Mouse (Mus musculus): ENCODE data around the gene Vps51. TPM values are rescaled to one million over a fixed set of nuclear protein-coding genes. Genes with fewer than 3 reads are reported as not detected.
"Not testable (repeated sequence)": the region's sequence is repeated elsewhere in the genome, so short reads cannot be mapped to it uniquely, and the experiment has no call there.

The Vps51 gene
- polyA plus RNA-seq, 1 experiment from 2014 or later, result 59.5 TPM

DNA sequence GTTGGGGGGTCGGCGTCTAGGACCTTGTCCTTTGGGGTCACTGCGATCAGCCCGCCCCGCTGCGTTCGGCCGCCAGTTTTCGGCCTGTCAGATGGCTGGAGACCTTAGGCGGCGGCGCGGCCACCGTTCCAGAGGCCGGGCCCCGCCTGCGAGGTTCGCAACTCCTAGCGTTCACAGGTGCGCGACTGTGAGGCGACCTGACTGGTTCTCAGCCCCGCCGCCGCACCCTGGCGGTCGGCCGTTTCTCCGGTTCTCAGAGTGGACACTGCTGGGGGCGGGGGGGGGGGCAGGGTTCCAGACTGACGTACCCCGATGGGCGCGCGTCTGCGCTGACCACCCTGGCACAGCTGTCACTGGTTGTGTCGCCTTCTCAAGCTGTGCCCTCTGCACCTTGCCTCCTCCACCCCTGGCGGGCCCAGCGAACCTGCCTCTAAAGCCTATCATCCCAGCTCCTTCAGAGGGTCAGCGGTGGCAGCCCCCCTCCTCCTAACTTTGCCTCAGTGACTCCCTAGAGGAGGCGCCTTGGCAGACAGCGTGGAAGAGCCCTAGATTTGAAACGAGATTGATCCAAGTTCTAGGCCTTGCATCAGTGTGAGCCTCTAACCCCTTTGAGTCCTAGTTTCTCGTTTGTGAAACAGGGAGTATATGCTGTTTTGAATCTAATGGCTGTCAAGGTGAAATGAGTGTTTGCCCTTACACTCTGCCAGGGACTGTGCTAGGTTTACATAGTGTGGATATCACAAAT lies 29.7 kb downstream of the Vps51 start:
- Histone ChIP-seq H3K27ac (ENCODE audit: low read depth, low read length) (peak overlapping the region; percentile 99), H3K4me2 (ENCODE audit: low read length) (peak overlapping the region; percentile 90), H3K36me3 (ENCODE audit: control insufficient read depth, insufficient read depth, low read length) (peaks cover 43% of the 10 kb centered on the region), H3K9me3 (replicated peaks; ENCODE audit: control insufficient read depth, low read length) (no peaks in the 10 kb centered on the region), H3K27me3 (replicated peaks; ENCODE audit: control insufficient read depth, insufficient read depth, low read length) (no peaks in the 10 kb centered on the region), H3K4me1 (ENCODE audit: control insufficient read depth, insufficient read depth, low read length) (peaks cover 15% of the 10 kb centered on the region), H3K9ac (ENCODE audit: low read length) (peak overlapping the region; percentile 84), H3K4me3 (ENCODE audit: low read depth, low read length) (peak overlapping the region; percentile 96)
- WGBS, result 2% methylated on average over 42 of the region's 44 CpGs
- DNase-seq (ENCODE audit: low spot score), result no peak
- ATAC-seq, result peak; percentile 16

DNA sequence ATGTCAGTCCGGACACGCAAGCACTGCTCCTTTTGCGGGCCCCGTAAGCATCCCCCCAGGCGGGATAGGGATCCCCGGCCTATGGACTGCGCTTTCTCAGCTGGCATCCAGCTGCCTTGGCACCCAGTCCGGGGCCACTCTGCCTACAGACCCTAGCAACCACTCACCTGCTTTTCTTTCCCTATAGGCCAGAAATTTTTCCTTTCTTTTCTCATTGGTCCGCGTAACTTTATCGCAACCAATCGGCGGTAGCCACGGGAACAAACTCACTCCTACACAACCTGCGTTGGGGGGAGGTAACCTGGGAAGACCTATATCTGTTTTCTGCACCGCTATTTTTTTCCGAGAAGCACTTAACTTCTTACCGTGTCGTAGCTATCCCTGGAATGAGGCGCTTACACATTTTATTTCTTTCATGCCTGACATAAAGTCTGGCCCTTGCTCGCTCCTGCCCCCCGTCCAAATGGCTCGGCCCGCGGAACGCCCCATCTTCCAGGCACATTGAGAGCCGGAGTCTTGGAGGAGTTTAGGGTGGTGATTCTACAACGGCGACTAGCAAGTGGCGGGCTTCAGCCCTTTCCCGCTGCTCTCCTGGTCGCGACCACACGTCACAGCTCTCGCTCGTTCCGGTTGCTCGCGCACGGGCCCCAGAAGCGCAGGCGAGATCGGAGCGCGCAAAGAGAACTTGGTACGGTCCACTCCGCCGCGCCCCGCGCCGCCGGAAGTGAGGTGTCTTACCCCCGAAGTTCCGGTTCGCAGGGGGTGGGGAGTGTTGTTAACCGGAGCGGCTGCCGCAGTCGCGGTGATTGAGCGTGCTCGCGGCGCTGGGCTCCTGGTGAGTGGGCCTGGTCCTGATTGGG lies 30.5 kb downstream of the Vps51 start, which contains the start of gene Syvn1:
Gene Syvn1, plus strand, starts transcription at position 283 of the 860 bp plus-strand sequence.
- H3K27me3 ChIP-seq (replicated peaks; ENCODE audit: control insufficient read depth, insufficient read depth, low read length), result no peaks in the 10 kb centered on the region
- peak within 1 kb of the TSS; percentile 99 for H3K27ac ChIP-seq (ENCODE audit: low read depth, low read length)
- under 1% methylated on average over 65 of the region's 65 CpGs for WGBS
- no peaks in the 10 kb centered on the region for H3K9me3 ChIP-seq (replicated peaks; ENCODE audit: control insufficient read depth, low read length)
- DNase-seq (ENCODE audit: low spot score) (peak; percentile 98), ATAC-seq (peak; percentile 94)
- H3K4me3 ChIP-seq (ENCODE audit: low read depth, low read length), result peak within 1 kb of the TSS; percentile 96
- peaks cover 35% of the 10 kb centered on the region for H3K36me3 ChIP-seq (ENCODE audit: control insufficient read depth, insufficient read depth, low read length)
- peaks cover 15% of the 10 kb centered on the region for H3K4me1 ChIP-seq (ENCODE audit: control insufficient read depth, insufficient read depth, low read length)
- peak within 1 kb of the TSS; percentile 84 for H3K9ac ChIP-seq (ENCODE audit: low read length)
- peak within 1 kb of the TSS; percentile 90 for H3K4me2 ChIP-seq (ENCODE audit: low read length)

DNA sequence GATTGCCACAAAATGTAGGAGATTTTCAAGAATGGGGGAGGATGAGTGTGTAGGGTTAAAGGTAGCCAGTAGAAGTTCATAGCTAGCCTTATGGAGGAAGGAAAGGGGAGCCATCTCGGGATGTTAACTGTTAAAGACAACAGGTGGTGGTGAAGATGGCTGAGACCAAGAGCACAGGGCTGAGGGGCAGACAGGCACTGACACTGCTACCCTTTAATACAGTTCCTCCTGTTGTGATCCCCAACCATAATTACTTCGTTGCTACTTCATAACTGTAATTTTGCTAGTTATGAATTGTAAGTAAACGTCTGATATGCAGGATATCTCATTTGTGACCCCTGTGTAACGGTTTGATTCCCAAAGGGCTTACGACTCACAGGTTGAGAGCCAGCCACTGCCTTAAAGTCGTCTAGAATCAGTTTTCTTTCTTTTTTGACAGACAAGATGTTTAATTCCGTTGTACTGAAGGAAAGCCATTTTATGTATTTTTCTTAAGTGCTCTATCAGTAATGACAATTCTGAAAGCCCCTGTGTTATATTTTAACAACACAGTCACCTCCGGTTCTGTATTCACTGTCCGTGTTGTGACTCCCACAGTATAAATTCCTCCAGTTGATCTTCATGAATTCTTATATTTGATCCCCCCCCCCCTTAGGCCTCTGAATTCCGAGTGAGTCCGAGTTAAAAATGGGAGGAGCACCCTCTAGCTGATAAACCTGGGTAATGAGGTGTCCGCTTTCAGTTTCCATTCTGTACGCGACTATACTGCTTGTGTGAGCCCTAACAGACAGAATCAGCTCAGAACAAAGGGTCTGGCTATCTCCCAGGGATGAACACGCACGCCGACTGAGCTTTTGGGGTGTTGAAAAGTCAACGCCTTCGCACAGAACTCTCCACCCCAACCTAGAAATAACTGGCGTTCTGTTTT lies 31.4 kb downstream of the Vps51 start:
- Histone ChIP-seq H3K36me3 (ENCODE audit: control insufficient read depth, insufficient read depth, low read length) (peaks cover 26% of the 10 kb centered on the region), H3K4me3 (ENCODE audit: low read depth, low read length) (peak overlapping the region; percentile 96), H3K9me3 (replicated peaks; ENCODE audit: control insufficient read depth, low read length) (no peaks in the 10 kb centered on the region), H3K27me3 (replicated peaks; ENCODE audit: control insufficient read depth, insufficient read depth, low read length) (no peaks in the 10 kb centered on the region), H3K27ac (ENCODE audit: low read depth, low read length) (peak overlapping the region; percentile 99), H3K4me1 (ENCODE audit: control insufficient read depth, insufficient read depth, low read length) (peaks cover 15% of the 10 kb centered on the region), H3K4me2 (ENCODE audit: low read length) (peak overlapping the region; percentile 90), H3K9ac (ENCODE audit: low read length) (peak overlapping the region; percentile 84)
- DNase-seq (ENCODE audit: low spot score) (peak; percentile 75), ATAC-seq (peak; percentile 35)
- 23% methylated on average over 20 of the region's 20 CpGs for WGBS

DNA sequence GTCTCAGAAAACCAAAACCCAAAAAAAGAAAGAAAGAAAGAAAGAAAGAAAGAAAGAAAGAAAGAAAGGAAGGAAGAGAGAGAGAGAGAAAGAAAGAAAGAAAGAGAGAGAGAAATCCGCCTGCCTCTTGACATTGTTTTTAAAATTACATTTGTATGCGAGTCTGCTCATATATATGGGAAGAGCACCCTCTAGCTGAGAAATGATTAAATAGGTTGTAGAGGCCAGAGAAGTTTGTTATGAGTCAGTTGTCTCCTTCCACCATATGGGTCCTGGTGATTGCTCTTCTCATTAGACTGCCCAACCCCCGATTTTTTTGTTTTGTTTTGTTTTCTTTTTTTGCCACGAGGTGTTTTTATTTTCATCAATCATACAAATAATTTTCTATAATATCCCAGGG lies 32.9 kb downstream of the Vps51 start:
- not testable (repeated sequence) for H3K4me3 ChIP-seq (ENCODE audit: low read depth, low read length); H3K27me3 ChIP-seq (replicated peaks; ENCODE audit: control insufficient read depth, insufficient read depth, low read length); H3K27ac ChIP-seq (ENCODE audit: low read depth, low read length); H3K9me3 ChIP-seq (replicated peaks; ENCODE audit: control insufficient read depth, low read length); ATAC-seq; H3K9ac ChIP-seq (ENCODE audit: low read length); H3K4me2 ChIP-seq (ENCODE audit: low read length)
- peaks cover 15% of the 10 kb centered on the region for H3K4me1 ChIP-seq (ENCODE audit: control insufficient read depth, insufficient read depth, low read length)
- 72% methylated on average over 4 of the region's 4 CpGs for WGBS
- DNase-seq (ENCODE audit: low spot score), result peak; percentile 71
- H3K36me3 ChIP-seq (ENCODE audit: control insufficient read depth, insufficient read depth, low read length), result peaks cover 11% of the 10 kb centered on the region

DNA sequence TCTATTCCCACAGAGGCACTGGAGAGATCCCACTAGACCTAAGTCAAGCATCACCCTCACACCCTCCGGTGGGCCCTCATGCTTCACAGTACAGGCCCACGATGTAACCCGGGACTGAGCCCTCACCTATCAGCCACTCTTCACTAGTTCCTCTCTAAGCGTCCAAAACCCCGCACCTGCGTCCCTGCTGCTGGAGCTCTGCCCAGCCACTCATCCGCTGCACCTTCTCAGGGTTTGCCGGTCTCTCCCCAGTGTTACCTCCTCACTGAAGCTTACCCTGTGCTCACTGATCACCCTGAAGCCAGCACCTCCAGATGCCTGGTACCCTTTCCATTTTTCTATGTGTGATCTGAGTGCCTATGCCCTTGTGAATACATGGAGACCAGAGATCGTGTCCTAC lies 34.7 kb downstream of the Vps51 start:
- Histone ChIP-seq H3K27me3 (replicated peaks; ENCODE audit: control insufficient read depth, insufficient read depth, low read length) (no peaks in the 10 kb centered on the region), H3K4me3 (ENCODE audit: low read depth, low read length) (no peak overlapping the region), H3K27ac (ENCODE audit: low read depth, low read length) (no peak overlapping the region), H3K36me3 (ENCODE audit: control insufficient read depth, insufficient read depth, low read length) (no peaks in the 10 kb centered on the region), H3K9ac (ENCODE audit: low read length) (no peak overlapping the region), H3K4me2 (ENCODE audit: low read length) (no peak overlapping the region), H3K4me1 (ENCODE audit: control insufficient read depth, insufficient read depth, low read length) (peaks cover 7% of the 10 kb centered on the region), H3K9me3 (replicated peaks; ENCODE audit: control insufficient read depth, low read length) (no peaks in the 10 kb centered on the region)
- ATAC-seq, result no peak
- no peak for DNase-seq (ENCODE audit: low spot score)
- 84% methylated on average over 9 of the region's 9 CpGs for WGBS

DNA sequence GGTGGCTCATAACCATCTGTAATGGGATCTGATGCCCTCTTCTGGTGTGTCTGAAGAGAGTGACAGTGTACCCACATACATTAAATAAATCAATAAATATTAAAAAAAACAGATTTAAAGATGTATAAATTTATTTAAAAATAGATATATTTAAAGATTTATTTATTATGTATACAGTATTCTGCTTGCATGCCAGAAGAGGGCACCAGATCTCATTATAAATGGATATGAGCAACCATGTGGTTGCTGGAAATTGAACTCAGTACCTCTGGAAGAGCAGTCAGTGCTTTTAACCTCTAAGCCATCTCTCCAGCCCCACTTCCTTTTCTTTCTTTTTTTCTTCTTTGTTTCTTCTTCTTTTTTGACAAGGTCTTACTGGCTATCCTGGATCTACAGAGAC lies 37.0 kb downstream of the Vps51 start:
- no peaks in the 10 kb centered on the region for H3K4me1 ChIP-seq (ENCODE audit: control insufficient read depth, insufficient read depth, low read length)
- DNase-seq (ENCODE audit: low spot score) (no peak), ATAC-seq (no peak)
- no peak overlapping the region for H3K9ac ChIP-seq (ENCODE audit: low read length)
- H3K4me2 ChIP-seq (ENCODE audit: low read length), result no peak overlapping the region
- H3K27ac ChIP-seq (ENCODE audit: low read depth, low read length), result no peak overlapping the region
- H3K4me3 ChIP-seq (ENCODE audit: low read depth, low read length), result no peak overlapping the region
- no peaks in the 10 kb centered on the region for H3K27me3 ChIP-seq (replicated peaks; ENCODE audit: control insufficient read depth, insufficient read depth, low read length)
- no peaks in the 10 kb centered on the region for H3K36me3 ChIP-seq (ENCODE audit: control insufficient read depth, insufficient read depth, low read length)
- no peaks in the 10 kb centered on the region for H3K9me3 ChIP-seq (replicated peaks; ENCODE audit: control insufficient read depth, low read length)

DNA sequence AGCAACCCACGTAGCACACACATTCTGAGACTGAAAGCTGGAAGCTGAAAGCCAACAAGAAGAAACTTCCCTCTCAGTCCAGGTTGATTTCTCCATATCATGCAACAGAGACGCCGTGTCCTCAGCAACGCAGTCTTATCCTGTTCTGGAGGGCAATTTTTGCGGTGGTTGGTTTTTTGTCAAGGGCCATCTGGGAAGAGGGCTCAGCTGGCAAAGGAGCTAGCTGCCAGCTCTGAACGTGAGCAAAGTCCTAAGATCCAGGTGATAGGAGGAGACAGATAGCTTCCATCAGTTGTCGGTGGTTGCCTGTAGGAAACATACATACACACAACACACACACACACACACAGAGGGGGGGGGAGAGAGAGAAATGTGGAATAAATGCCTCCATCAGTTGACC lies 38.7 kb downstream of the Vps51 start:
- Histone ChIP-seq H3K36me3 (ENCODE audit: control insufficient read depth, insufficient read depth, low read length) (no peaks in the 10 kb centered on the region), H3K9ac (ENCODE audit: low read length) (no peak overlapping the region), H3K4me1 (ENCODE audit: control insufficient read depth, insufficient read depth, low read length) (no peaks in the 10 kb centered on the region), H3K9me3 (replicated peaks; ENCODE audit: control insufficient read depth, low read length) (no peaks in the 10 kb centered on the region), H3K27me3 (replicated peaks; ENCODE audit: control insufficient read depth, insufficient read depth, low read length) (no peaks in the 10 kb centered on the region), H3K4me3 (ENCODE audit: low read depth, low read length) (no peak overlapping the region), H3K27ac (ENCODE audit: low read depth, low read length) (no peak overlapping the region), H3K4me2 (ENCODE audit: low read length) (no peak overlapping the region)
- ATAC-seq (no peak), DNase-seq (ENCODE audit: low spot score) (no peak)
- WGBS, result 81% methylated on average over 7 of the region's 7 CpGs

DNA sequence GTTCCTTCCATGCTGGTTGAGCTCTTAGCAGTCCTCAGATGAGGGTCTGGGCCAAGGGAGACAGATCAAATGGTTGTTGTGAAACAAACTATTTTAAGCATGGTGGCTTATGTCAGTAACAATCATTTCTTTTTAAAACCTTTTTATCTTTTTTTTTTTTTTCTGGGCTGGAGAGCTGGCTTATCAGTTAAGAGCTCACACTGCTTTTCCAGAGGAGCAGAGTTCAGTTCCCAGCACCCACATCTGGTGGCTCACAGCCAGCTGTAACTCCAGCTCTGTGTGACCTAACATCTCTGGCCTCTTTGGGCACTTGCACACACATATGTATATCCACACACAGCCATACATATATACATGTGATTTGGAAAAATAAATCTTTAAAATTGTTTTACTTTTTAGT lies 39.3 kb downstream of the Vps51 start:
- H3K4me1 ChIP-seq (ENCODE audit: control insufficient read depth, insufficient read depth, low read length), result no peaks in the 10 kb centered on the region
- no peak overlapping the region for H3K9ac ChIP-seq (ENCODE audit: low read length)
- no peaks in the 10 kb centered on the region for H3K27me3 ChIP-seq (replicated peaks; ENCODE audit: control insufficient read depth, insufficient read depth, low read length)
- H3K4me3 ChIP-seq (ENCODE audit: low read depth, low read length), result no peak overlapping the region
- ATAC-seq, result no peak
- H3K36me3 ChIP-seq (ENCODE audit: control insufficient read depth, insufficient read depth, low read length), result no peaks in the 10 kb centered on the region
- H3K4me2 ChIP-seq (ENCODE audit: low read length), result no peak overlapping the region
- no peaks in the 10 kb centered on the region for H3K9me3 ChIP-seq (replicated peaks; ENCODE audit: control insufficient read depth, low read length)
- no peak for DNase-seq (ENCODE audit: low spot score)
- H3K27ac ChIP-seq (ENCODE audit: low read depth, low read length), result no peak overlapping the region
